Mouse (Mus musculus) layer of hippocampus, adult 9-10 months (tissue): ENCODE data around the gene Cdc16.
"Not testable (repeated sequence)": the region's sequence is repeated elsewhere in the genome, so short reads cannot be mapped to it uniquely, and the experiment has no call there.

Experiments
- DNase-seq: peaks from one replicate; pipeline ENCODE4 v3.0.0; 2022; ENCODE audit warnings: low spot score

Gene Cdc16

DNA sequence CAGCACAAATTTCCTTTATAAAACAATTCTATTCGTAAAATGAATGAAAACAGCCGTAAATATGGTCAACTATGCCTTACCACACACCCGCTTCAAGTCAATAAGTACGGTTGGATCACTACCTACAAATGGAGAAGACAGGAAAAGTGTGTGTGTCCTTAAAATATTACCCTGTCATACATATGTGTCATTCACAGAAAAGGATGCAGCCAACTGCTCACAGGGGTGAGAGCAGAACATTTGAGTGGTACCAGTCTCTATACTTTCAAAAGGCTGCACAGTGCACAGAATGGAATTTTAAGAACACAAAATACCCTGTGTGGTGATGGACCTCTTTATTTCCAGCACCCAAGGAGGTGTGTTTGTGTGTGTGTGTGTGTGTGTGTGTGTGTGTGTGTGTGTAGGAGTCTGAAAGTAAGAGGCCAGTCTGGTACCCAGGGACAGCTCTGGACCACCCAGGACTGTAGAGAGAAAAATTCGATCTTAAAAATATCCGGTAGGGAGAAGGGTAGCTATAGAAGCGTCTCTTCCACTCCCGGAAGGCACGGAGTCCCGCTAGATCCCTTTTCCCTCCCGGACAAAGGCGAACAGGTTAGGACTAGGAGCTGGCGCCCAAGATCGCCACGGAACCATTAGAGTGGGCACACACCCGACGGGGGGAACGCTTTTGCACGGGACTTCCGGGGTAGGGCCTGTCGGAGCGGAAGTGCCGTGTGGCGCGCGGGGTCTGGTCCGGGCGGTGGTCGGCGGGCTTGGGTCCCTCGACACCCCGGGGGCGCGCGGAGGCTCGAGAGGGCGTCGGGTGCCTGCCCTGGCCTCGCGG lies at the start of gene Cdc16:
Gene Cdc16, plus strand, starts transcription at position 695 of the 823 bp plus-strand sequence.
- peak; percentile 59 for DNase-seq

DNA sequence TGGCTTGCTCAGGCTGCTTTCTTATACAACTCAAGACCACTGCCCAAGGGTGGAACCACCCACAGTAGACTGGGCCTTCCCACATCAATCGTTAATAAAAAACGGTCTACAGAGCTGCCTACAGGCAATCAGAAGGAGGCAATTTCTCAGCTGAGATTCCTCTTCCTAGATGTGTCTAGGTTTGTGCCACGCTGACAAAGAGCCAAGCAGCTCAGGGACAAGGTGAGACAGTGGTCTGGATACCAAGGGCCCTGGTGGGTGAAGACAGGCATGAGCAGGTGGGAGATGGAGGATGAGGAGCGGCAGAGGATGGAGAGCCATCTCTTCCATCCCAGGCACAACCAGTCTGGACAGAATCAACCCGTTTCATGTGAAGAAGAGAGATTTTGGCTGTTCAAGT lies 49.0 kb upstream of the Cdc16 start:
- DNase-seq, result no peak

DNA sequence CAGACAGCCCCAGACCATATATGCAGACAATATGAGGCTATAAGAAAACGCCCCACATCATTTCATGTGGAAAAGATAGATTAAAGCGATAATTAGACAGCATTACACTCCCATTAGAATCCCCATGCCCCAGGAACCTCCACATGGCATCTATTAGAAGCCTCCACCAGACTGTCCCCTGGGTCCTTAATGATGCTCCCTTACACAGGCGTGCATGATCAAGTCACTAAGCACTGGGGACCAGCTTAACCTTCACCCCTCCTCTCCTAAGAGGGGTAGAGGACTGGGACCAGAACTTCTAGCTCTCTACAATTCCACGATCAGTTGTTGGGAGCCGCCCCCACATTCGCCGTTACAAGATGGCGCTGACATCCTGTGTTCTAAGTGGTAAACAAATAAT lies 38.5 kb upstream of the Cdc16 start:
- DNase-seq, result no peak

DNA sequence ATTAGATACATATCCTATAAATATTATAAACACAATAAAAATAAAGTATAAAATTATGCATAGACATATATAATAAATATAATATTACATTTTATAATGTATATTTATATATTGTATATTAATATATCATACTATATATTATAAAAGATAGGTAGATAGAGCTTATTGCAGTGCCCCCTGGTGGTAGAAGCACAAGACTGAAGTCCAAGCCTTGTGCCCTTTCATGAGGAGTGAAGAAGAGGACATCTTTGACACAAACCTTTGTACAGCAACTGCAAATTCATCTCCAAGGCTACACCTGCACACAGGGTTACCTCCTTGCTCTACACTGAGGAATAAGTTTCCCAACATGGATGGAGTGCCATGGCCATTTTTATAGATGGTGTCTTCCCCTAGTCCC lies 31.8 kb upstream of the Cdc16 start:
- DNase-seq, result peak; percentile 24

DNA sequence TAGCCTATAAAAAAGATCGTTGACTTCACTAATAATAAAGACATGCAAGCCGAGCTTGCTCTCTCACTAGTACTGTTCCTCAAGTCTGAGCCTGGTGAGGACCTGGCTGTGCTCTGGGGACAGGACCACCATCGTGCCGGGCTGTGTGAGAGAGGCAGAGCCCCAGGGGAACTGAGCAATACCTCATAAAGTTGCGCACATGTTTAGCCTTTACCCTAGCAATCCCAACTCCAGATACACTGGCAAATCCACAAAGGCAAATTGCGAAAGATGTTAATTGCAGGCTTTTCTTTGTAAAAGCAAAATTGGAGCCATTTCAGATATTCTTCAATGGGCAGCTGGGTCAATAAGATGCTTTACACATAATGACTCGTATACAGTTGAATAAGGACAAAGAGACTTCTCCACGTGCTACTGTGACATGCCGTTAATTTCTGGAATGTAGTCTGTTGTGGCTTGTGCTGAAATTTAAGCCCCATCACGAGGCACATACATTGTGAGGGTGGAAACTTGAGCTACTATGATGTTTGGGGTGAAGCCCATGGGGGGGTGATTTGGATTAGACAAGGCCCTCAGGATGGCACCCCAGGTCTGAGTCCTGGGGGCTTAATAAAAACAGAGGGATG lies 29.9 kb upstream of the Cdc16 start:
- no peak for DNase-seq

- no peak for DNase-seq
Observed at GRCm38 (mm10) chr8:13740323-13740770, 17.1 kb upstream of the Cdc16 start.

DNA sequence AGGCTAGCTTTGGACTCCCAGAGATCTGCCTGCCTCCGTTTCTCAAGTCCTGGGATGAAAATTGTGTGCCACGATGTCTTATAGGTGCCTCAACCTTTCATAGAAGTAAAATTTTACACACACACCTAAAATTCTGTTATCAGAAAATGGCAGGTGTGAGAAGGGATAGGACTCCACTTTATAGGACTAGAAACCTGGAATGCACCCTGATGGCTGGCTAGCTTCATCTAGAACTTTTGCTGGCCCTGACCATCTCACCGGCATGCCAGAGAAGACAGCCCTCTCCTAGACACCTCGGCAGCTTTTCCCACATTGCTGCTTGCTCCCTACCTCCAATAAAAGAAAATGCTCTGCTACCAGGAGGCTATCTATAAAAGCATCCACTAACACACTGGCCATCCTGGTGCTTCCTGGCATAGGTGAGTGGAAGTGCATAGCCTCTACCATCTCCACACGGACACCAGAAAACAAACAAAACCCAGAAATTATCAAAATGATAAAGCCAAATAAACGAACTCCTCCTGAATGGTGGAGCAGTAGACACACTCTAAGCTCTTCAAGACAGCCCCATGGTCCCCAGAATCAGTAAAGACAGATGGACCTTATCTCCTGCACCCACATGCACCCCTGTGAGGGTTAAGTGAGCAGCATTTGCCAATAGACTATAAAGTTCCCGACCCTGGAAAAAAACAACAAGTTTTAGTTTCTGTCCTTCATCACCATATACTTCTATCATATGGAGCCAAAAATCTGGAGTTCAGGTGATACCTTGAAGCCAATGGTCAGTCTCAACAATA lies 16.5 kb upstream of the Cdc16 start:
- DNase-seq, result no peak

DNA sequence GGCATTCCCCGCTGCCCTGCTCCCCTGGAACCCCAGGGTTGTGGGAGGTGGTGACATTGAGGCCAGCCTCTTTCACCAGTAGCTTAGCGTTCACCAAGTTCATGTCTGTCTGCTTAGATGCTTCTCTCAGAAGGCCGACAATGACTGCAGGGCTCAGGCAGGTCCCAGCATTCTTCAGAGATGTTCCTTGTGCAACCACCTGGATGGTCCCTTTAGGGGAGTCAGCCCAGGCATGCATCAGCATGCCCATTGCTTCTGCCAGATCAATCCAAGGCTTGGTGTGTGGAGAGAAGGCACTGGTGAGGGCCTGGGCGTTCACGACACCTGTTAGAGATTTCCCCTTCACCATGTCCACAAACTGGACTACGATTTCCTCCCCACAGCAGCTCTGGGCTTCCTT lies 11.3 kb upstream of the Cdc16 start:
- not testable (repeated sequence) for DNase-seq

DNA sequence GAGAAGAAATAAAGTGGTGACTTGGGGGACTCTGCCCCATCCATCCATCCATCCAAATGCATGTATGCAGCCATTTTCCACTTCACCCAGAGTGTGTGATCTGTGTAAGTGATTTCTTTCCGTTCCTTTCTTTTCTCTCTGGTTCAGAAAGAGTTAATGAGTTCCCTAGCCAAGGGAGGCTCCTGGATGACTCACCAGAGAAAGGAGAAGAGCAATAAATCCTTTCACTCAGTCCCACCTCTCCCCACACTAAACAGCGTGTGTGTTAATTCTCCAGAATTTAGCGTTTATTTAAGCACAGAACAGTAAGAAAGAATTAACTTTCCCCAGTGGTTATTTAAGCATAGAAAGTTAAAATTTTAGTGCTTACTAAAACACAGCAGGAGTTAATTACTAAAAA lies 9.8 kb upstream of the Cdc16 start:
- DNase-seq, result no peak

- peak; percentile 46 for DNase-seq
Observed at GRCm38 (mm10) chr8:13753680-13754079, 3.8 kb upstream of the Cdc16 start.

DNA sequence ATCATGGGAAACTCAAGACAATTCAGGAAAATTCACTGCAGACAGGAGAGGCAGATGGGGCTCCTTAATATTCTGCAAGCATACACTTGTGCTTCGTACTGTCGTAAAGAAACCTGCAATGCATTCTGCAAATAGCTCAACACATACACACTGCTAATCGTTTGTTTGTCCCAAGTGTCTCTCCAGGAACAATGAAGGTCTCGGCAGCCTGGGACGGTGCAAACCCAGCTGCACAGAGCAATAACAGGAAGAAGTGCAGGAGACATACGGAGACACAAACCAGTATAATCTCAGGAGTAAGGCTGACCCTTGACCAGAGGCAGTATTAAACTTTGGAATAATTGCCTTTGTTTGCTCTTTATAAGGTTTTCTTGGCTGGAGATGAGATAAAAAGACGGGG lies 996 bp upstream of the Cdc16 start:
- no peak for DNase-seq

DNA sequence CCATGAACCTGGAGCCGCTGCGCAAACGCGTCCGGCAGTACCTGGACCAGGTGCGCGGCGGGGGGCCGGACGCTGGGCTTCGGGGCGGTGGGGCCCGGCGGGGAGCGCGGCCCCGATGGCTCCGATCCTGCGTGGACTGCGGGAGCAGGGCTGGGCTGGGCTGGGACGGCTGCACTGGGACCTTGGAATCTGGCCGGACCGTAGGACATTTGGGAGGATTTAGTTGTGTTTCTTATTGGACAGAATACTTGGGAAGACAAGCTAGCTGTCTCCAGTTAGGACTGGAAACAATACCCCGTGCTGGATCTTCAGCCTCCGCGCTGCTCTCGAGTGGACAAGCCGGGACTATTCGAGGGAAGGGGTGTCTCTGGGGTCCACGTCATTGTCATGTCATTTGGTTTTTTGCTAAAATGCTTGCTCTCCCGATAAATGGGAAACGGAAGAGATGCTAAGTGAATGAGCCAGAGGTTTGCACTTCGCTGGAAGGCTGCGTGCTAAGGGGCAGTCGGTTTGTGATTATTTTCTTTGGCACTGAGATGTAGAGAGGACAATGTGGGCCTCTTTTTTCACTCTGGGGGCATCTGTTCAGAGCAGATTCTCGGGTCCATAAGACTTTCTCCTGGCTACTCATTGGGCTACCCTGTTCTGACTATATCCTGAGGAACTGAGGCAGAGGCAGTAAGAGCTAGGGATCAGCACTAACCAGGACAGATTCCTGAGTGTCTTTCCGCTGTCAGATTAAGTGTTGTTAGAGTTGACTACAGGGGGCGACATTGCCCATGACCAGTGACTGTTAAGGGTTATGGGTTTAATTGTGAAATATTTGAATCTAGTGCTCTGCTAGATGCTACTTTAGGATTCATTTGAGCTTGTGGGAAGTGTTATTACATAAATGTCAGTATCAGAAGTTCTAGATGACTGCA lies 590 bp downstream of the Cdc16 start:
- peak; percentile 35 for DNase-seq

DNA sequence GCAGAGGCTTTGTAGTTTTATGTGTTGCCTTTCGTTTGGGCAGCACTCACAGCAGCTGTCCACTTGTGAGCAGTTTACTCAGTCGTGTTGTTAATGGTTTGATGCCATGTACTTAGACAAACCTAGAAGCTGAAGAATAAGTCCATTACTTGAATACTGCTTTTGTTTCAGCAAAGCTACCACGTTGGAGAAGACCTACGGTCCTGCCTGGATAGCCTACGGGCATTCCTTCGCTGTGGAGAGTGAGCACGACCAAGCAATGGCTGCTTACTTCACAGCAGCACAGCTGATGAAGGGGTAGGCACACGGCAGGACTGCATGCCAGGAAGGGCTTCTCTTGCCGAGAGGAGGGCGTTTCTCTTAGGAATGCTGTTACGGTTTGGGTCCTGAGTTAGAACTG lies 11.7 kb downstream of the Cdc16 start:
- DNase-seq, result no peak

- no peak for DNase-seq
Observed at GRCm38 (mm10) chr8:13780536-13780935, 23.1 kb downstream of the Cdc16 start.

DNA sequence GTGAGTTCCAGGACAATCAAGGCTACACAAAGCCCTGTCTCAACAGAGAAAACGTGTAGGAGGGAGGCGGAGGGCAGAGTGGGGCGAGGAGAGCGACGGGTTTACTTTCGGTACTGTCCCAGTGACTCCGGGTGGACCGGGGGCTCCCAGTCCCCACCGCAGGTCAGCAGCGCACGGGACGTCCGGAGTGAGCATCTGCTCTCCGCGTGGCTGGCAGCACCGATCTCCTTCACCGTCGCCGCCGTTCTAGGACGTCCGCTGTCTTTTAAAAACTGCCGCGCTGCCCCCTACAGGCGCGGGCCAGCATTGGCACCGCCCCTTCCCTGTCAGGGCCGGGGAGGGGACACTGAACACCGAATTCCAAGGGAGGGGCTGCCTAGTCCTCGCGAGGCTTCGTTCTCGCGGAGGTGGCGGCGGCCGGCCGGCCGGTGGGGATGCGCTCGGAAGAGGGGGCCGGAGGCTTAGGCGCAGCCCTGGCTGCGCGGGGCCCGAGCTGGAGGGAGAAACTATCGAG lies 27.8 kb downstream of the Cdc16 start, which contains the start of gene Upf3a:
Gene Upf3a, plus strand, starts transcription at position 366 of the 514 bp plus-strand sequence.
- peak; percentile 66 for DNase-seq

DNA sequence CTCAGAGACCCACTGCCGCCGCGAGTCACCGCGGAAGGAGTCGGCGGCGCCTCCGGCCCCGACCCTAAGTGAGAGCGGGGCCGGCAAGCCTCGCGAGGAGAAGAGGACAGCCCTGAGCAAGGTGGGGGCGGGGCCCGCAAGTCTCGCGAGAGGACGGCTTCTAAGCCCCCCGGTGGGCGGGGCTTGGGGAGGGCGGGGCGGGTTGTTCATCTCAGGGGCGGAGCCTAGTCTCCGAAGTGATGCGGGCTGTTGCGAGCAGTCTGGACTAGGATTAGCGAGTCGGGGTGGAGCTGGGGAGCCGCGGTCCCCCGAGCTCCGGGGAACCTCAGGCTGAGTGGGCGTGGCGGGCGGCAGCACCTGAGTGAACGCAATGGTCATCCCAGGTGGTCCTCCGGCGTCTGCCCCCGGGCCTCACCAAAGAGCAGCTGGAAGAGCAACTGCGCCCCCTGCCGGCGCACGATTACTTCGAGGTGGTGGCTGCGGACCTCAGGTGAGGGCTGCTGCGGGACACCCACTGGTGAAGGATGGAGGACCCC lies 28.4 kb downstream of the Cdc16 start:
- peak; percentile 86 for DNase-seq

DNA sequence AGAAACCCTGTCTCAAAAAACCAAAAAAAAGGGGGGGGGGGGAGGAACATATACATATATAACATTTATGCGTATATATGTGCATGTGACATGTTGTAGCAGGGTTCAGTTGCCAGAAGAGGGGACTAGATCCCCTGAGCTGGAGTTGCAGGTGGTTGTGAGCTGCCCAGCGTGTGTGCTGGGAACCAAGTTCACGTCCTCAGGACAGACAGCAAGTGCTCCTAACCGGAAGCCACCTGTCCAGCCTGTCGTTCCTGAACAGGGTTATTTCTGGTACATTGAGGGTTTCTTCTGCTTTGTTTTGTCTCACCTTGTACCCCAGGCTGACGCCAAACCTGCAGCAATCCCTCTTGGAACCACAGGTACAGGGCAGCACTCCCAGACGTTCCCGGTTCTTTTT lies 32.1 kb downstream of the Cdc16 start:
- DNase-seq, result no peak

DNA sequence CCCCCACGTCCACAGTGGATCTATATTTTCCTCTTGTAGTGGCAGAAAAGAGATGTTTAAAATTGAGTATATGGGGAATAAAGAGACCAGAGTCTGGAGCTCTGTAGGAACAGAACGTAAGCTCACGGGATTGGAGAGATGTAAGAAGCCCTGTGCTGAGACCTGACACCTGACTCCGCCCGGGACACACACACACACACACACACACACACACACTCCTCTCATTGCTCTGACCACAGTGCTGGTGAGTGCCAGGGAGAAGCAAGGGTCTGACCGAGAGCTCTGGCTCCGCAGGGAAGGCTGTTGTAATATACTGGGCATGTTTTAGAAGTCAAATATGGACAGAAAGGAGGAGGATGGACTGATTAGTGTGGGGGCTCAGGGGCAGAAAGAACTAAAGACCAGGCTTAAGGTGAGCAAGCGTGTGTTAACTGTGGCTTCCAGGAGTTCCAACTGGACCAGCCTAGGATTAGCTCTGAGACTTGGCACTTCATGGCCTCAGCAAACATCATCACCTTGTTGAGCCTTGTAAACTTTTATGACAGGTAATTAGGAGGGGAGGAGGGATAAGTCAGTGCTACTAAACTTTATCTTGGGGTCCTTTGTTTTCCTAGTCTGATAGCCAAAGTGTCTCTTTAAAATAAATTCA lies 35.7 kb downstream of the Cdc16 start:
- no peak for DNase-seq

- DNase-seq, result no peak
Observed at GRCm38 (mm10) chr8:13793746-13794101, 36.2 kb downstream of the Cdc16 start.

- no peak for DNase-seq
Observed at GRCm38 (mm10) chr8:13797676-13798075, 40.2 kb downstream of the Cdc16 start.

GRCm38 (mm10) chr8:13799566-13799965 lies 42.1 kb downstream of the Cdc16 start:
- no peak for DNase-seq
